Mouse (Mus musculus): Measurements from ENCODE around the gene Rexo4. TPM values are rescaled to one million over a fixed set of nuclear protein-coding genes. Genes with fewer than 3 reads are reported as not detected.

Gene Rexo4
- polyA plus RNA-seq, 1 experiment from 2014 or later, result 61.0 TPM

DNA sequence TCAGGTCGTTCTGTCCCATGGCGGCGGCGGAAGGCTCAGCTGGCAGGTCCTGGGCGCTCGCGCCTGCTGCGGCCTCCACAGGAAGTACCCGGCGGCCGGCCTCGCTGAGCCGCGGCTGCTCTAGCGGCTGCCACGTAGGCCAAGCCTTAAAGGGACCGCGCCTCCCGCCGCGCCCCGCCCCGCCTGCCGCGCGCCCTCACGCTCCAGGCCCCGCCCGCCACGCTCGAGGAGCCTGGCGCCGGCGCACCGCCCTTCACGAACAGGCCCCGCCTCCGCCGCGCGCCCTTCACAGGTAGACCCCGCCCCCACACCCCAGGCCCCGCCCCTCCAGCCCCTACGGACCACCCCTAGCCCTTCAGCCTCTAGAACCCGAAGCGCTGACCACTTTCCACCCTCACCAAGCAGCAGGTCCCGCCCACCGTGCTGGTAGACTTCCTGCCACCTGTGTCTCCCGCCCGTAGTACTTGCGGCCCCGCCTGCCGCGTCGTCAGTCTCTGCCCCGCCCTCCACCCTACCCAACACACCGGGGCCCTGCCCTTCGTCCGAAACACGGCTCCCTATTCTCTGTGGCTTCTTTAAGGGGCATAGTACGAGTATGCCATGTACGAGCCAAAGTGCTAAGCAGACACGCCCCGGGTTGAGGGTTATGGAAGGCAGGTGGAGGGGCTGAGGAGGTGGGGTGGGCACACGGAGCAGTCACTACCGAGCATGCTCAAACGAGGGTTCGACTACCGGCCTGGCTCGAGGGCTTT, 30.7 kb downstream of the Rexo4 start, which contains the start of the genes Surf4 and Stkld1:
Gene Surf4, minus strand, starts transcription at position 625 of the 752 bp plus-strand sequence.
Gene Stkld1, plus strand, starts transcription at position 744 of the 752 bp plus-strand sequence.
- peak; percentile 97 for DNase-seq (ENCODE audit: low spot score)
- 1% methylated on average over 68 of the region's 70 CpGs for WGBS
- H3K4me3 ChIP-seq, result peak within 1 kb of the TSS; percentile 100
- H3K4me1 ChIP-seq, result peaks cover 40% of the 10 kb centered on the region
- no peaks in the 10 kb centered on the region for H3K27me3 ChIP-seq (ENCODE audit: low read depth, poor library complexity, severe bottlenecking)
- H3K27ac ChIP-seq, result peak within 1 kb of the TSS; percentile 99
- peaks cover 37% of the 10 kb centered on the region for H3K36me3 ChIP-seq
- H3K9me3 ChIP-seq (replicated peaks), result no peaks in the 10 kb centered on the region

DNA sequence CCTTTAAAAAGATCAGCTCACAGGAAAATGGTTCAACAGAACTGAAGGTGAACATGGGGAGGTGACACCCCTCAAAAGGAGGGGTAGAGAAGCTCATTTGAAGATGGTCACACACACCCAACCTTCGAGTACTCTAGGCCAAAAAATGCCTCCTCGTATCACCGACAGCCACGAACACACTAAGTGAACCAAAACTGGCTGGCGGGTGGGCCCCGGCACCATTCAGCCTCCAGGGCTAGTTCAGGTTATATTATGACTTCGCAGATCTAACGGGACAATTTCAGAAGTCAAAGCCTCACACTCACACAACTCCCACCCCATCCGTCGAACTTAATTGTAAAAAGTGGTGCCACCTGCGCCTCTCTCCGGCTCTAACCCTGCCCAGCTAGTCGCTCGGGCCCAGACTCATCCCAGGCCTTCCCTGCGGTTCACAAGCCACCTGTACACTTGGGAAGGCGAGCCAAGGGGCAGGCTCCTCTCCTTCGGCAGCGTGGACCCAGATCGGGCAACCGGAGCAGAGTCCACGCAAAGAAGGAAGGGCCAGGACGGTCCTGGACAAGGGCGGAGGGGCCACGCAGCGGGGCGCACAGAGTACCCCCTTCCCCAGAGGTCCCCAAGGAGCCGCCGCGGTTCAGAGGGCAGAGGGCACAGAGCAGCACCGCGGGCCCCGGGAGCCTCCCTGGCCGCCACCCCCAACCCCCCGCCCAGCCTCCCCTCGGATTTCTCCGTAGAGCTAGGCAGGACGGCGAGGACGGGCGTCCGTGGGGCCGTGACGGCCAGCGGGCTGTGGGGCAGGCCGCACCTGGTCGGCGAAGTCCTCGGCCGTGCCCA, 31.5 kb downstream of the Rexo4 start:
- Histone ChIP-seq H3K4me3 (peak overlapping the region; percentile 100), H3K36me3 (peaks cover 45% of the 10 kb centered on the region), H3K4me1 (peaks cover 43% of the 10 kb centered on the region), H3K27me3 (ENCODE audit: low read depth, poor library complexity, severe bottlenecking) (no peaks in the 10 kb centered on the region), H3K9me3 (replicated peaks) (no peaks in the 10 kb centered on the region), H3K27ac (peak overlapping the region; percentile 99)
- no peak for DNase-seq (ENCODE audit: low spot score)
- 3% methylated on average over 49 of the region's 49 CpGs for WGBS

DNA sequence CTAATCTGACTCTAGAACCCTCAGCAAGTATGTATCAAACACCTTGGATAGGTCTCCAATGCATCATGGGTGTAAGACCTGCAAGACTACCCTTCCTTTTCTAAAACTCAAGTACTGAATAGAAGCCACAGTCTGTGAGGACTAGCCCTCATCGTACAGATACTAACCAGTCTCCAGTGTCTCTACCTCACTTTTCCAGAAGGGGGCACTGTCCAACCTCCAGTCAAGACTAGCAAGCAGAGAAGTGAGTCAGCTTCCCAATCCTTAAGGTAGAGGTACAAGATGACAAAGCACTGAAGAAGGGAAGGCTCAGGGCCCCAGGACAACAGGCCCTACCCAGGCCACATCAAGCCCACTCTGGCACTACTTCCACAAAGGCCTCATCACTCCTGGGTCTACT, 33.8 kb downstream of the Rexo4 start:
- no peaks in the 10 kb centered on the region for H3K9me3 ChIP-seq (replicated peaks)
- peaks cover 68% of the 10 kb centered on the region for H3K36me3 ChIP-seq
- DNase-seq (ENCODE audit: low spot score), result no peak
- H3K27ac ChIP-seq, result no peak overlapping the region
- peak overlapping the region; percentile 18; the same call in 1 of the 2 replicates for H3K4me3 ChIP-seq
- 57% methylated on average over 1 of the region's 1 CpGs for WGBS
- peaks cover 43% of the 10 kb centered on the region for H3K4me1 ChIP-seq
- no peaks in the 10 kb centered on the region for H3K27me3 ChIP-seq (ENCODE audit: low read depth, poor library complexity, severe bottlenecking)

DNA sequence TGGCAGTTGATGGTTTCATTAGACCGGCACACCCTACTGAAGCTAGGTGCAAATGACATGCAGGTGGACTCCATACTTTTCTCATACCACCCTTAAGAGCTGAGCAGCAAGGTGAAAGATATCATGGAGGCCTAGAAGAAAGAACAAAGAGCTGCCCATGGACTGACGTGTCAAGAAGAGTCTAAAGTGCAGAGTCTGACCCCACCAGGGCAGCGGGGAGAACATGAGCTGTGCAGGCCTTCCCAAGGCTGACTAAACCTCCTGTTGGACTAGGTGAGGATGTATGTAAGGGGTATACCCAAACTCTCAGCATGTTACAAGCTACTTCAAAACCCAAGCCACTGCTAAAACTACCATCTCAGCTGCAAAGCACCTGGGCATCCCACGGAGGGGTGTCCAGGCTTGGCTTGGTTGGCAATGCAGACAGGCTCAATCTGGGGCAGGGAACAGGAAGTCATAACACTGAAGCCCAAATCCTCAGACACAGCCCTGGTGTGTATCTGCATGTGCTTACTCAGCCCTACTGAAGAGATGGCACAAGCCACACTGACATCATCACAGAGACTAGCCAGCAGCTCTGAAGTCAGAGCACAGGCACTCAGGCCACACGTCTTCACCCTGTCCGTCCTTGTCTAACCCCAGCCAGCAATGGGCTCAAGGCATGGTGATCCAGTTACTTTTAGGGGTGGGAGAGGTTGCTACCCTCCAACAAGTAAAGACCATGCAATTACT, 36.3 kb downstream of the Rexo4 start:
- Histone ChIP-seq H3K4me3 (no peak overlapping the region), H3K36me3 (peaks cover 90% of the 10 kb centered on the region), H3K27ac (no peak overlapping the region), H3K27me3 (ENCODE audit: low read depth, poor library complexity, severe bottlenecking) (no peaks in the 10 kb centered on the region), H3K4me1 (peaks cover 32% of the 10 kb centered on the region), H3K9me3 (replicated peaks) (no peaks in the 10 kb centered on the region)
- DNase-seq (ENCODE audit: low spot score), result no peak
- WGBS, result 92% methylated on average over 6 of the region's 6 CpGs

DNA sequence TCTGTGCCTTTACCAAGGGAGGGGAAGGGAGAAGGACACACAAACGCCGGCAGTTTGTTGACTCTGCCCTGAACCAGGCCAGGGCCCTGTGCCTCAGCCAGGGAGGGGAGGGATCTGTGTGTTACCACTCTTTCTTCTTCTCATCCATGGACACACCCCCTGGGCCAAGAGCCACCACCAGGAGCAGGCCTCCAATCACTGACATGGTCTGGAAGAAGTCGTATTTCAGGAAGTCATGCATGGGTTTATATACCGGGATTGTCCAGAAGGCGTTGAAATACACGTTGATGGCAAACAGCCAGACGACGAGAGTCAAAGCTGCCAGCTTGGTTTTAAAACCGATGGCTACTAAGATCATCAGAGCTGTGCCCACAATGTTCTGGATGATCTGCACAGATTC, 42.4 kb downstream of the Rexo4 start:
- peaks cover 98% of the 10 kb centered on the region for H3K36me3 ChIP-seq
- no peak overlapping the region for H3K4me3 ChIP-seq
- DNase-seq (ENCODE audit: low spot score), result no peak
- H3K4me1 ChIP-seq, result peaks cover 18% of the 10 kb centered on the region
- H3K9me3 ChIP-seq (replicated peaks), result no peaks in the 10 kb centered on the region
- 84% methylated on average over 9 of the region's 9 CpGs for WGBS
- no peaks in the 10 kb centered on the region for H3K27me3 ChIP-seq (ENCODE audit: low read depth, poor library complexity, severe bottlenecking)
- no peak overlapping the region for H3K27ac ChIP-seq

DNA sequence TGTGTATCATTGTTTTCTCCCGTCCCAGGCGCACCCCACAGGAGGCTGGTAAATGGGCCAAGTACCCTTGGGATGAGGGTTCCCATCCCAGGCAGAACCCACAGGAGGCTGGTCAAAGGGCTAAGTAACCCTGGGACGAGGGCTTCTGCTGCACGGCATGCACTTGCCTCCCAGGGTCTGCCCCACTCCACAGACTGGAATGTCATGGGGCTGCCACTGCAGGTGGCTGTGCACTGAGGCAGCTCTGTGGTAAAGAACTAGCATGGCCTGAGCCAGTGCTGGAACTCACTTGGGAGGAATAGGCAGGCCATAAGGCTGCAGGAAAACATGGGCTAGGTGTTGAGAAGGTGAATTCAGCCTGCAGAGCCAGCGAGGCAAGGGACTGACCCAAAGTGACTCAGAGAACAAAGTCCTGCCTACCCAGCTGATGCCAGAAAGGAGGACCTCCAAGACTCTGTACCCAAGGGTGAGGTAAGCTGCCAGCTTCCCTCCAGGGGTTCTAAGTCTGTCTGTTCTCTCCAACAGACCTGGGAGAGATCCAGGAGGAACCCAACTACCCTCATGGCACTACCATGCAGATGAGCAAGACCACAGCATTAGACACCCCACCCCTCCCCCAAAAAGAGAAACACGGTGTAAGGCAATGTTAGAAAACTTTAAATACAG, 43.9 kb downstream of the Rexo4 start:
- Histone ChIP-seq H3K27ac (no peak overlapping the region), H3K27me3 (ENCODE audit: low read depth, poor library complexity, severe bottlenecking) (no peaks in the 10 kb centered on the region), H3K36me3 (peaks cover 83% of the 10 kb centered on the region), H3K4me3 (no peak overlapping the region), H3K4me1 (peaks cover 31% of the 10 kb centered on the region), H3K9me3 (replicated peaks) (no peaks in the 10 kb centered on the region)
- DNase-seq (ENCODE audit: low spot score), result no peak
- WGBS, result 87% methylated on average over 6 of the region's 6 CpGs

DNA sequence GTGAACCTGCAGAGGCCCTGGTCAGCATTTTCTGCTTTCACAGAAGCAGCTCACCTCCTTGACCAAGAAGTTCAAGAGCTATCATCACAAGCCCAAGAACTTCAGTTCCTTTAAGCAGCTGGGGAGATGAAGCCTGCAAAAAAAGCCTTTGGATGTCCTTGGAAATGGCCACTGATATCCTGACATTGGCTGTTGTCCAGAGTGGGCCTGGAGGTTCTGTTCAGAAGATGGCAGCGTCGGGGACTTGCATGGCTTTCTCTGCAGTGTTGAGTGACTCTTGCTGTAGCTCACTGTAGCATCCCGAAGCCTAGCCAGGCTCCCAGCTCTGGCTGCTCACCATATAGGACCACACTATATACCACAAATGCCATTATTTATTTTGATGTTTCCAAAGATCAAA, 44.5 kb downstream of the Rexo4 start:
- Histone ChIP-seq H3K27ac (no peak overlapping the region), H3K36me3 (peaks cover 78% of the 10 kb centered on the region), H3K4me1 (peaks cover 38% of the 10 kb centered on the region), H3K27me3 (ENCODE audit: low read depth, poor library complexity, severe bottlenecking) (no peaks in the 10 kb centered on the region), H3K4me3 (no peak overlapping the region), H3K9me3 (replicated peaks) (no peaks in the 10 kb centered on the region)
- WGBS, result 92% methylated on average over 3 of the region's 3 CpGs
- no peak for DNase-seq (ENCODE audit: low spot score)

DNA sequence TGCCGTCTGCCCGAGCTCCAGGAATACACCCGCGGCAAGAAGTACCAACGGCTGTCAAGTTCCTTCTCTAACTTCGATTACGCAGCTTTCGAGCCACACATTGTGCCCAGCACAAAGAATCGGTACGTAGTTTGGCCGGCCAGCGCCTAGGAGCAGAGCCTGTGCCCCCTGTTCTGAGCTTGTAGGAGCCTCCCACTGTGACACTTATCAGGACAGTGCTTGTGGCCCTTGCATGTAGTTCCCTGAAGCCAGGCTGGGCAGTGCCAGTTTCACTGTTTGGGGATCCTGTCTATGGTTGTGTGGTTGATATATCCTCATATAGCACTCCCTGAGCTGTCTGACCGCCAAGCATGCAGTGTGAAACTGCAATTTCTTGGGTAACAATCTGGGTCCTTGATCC, 47.4 kb downstream of the Rexo4 start:
- peaks cover 78% of the 10 kb centered on the region for H3K36me3 ChIP-seq
- no peak for DNase-seq (ENCODE audit: low spot score)
- H3K27me3 ChIP-seq (ENCODE audit: low read depth, poor library complexity, severe bottlenecking), result no peaks in the 10 kb centered on the region
- no peaks in the 10 kb centered on the region for H3K9me3 ChIP-seq (replicated peaks)
- H3K27ac ChIP-seq, result peak overlapping the region; percentile 88
- H3K4me3 ChIP-seq, result peak overlapping the region; percentile 84
- peaks cover 51% of the 10 kb centered on the region for H3K4me1 ChIP-seq
- 5% methylated on average over 13 of the region's 13 CpGs for WGBS

DNA sequence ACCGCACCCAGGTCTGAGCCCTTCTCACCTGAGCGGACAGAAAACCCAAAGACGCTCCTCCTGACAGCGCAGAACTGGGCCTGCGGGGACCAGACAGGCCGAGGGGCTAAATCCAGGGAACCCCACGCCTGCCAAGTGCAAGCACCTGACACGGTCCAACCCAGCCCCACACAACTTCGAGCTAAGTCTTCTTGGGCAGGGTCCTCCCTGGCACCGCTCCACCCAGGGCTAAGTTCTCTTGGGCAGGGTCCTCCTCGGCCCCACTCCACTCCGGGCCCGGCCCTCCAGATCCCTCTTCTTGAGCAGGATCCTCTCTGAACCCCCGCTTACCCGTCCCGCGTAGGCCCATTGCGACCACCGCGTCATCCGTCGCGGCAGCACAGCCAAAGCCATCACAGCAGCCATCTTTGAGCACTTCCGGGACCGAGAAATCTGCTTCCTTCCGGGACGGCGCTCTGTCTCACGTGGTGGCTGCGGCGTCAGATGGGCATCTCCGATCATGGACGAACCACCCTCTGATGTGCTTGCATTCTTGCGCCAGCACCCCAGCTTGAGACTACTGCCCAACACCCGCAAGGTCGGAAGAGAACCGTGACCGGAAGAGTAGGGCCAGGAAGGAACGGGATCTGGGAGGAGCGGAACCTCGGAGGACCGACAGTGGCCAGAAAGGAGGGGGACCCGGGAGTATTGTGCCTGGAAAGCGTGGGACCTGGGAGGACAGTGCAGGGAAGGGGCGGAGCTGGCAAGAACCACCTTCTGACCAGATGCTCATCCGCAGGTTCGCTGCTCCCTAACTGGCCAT, 48.1 kb downstream of the Rexo4 start, which contains the start of the genes Surf2 and Surf1:
Gene Surf2, plus strand, starts transcription at position 441 of the 802 bp plus-strand sequence.
Gene Surf1, minus strand, starts transcription at position 604 of the 802 bp plus-strand sequence.
- no peaks in the 10 kb centered on the region for H3K27me3 ChIP-seq (ENCODE audit: low read depth, poor library complexity, severe bottlenecking)
- peak within 1 kb of the TSS; percentile 88 for H3K27ac ChIP-seq
- 2% methylated on average over 46 of the region's 47 CpGs for WGBS
- H3K4me1 ChIP-seq, result peaks cover 54% of the 10 kb centered on the region
- H3K9me3 ChIP-seq (replicated peaks), result no peaks in the 10 kb centered on the region
- H3K4me3 ChIP-seq, result peak within 1 kb of the TSS; percentile 84
- DNase-seq (ENCODE audit: low spot score), result peak; percentile 86
- peaks cover 78% of the 10 kb centered on the region for H3K36me3 ChIP-seq

DNA sequence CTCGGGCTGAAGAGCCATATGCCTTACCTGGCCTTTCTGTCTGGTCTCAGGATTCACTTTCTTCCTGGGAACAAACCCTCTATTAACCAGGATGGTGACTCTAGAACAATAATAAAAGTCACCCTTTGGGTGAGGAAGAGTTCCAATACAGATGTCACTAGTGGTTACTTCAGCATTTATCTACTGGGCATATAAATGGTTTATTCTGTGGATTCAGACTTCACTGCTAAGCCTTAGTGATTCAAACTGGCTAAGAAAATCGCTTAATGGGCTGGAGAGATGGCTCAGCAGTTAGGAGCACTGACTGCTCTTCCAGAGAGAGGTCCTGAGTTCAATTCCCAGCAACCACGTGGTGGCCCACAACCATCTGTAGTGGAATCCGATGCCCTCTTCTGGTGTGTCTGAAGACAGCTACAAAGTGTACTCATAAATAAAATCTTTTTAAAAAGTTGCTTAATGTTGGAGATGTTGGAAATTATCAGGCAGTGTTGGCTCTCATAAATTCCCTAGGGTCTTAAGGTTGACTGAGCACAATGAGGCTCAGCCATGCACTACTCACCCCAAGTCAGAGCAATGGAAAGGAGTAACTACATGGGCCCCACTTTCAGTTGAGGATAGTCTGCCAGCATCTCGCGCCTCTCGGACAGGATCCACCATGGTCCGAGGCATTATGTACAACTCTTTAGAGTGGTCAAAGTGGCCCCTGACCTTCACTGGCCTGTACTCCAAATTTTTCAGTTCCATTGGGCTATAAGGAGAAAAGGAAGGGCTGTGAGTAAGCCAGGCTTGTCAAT, 49.8 kb downstream of the Rexo4 start:
- Histone ChIP-seq H3K4me3 (peak overlapping the region; percentile 84; the same call in 1 of the 2 replicates), H3K36me3 (peaks cover 60% of the 10 kb centered on the region), H3K4me1 (peaks cover 57% of the 10 kb centered on the region)

More for the DNA sequence above, 49.8 kb downstream of the Rexo4 start:
- H3K9me3 ChIP-seq (replicated peaks), result no peaks in the 10 kb centered on the region
- no peak overlapping the region for H3K27ac ChIP-seq
- H3K27me3 ChIP-seq (ENCODE audit: low read depth, poor library complexity, severe bottlenecking), result no peaks in the 10 kb centered on the region
- no peak for DNase-seq (ENCODE audit: low spot score)
- WGBS, result 64% methylated on average over 8 of the region's 8 CpGs

Measured in limb, embryonic 10.5 days (tissue).